Mouse (Mus musculus): ENCODE results near the gene Gm17467. TPM values are rescaled to one million over a fixed set of nuclear protein-coding genes. Genes with fewer than 3 reads are reported as not detected.
"Not testable (repeated sequence)": the region's sequence is repeated elsewhere in the genome, so short reads cannot be mapped to it uniquely, and the experiment has no call there.

Gm17467 gene
- polyA plus RNA-seq (2014; fragmentation: Nextera tagmentation; extraction: Ambion mirVana) = not detected in 2 replicates

GRCm38 (mm10) chrX:123704691-123705090 is at the start of gene Gm17467:
Gene Gm17467 (minus strand): TSS chrX:123704791.
- H3K36me3 ChIP-seq (ENCODE audit: control insufficient read depth, insufficient read depth, low read length); H3K9me3 ChIP-seq (ENCODE audit: control insufficient read depth, low read length); H3K4me2 ChIP-seq (ENCODE audit: low read depth, low read length); ATAC-seq (ENCODE audit: low read depth); H3K9ac ChIP-seq (ENCODE audit: low read depth, low read length); H3K4me1 ChIP-seq (ENCODE audit: control insufficient read depth, insufficient read depth, low read length); DNase-seq (ENCODE audit: low spot score); H3K4me3 ChIP-seq (ENCODE audit: low read depth, low read length); H3K27ac ChIP-seq (replicated peaks; ENCODE audit: low read depth, low read length); H3K27me3 ChIP-seq (replicated peaks; ENCODE audit: control insufficient read depth, insufficient read depth, low read length): not testable (repeated sequence)
- WGBS = no CpG with 5 or more reads among the region's 3 CpGs

Other genes starting within 250 kb of the Gm17467 start
- gene Cldn34c2, start 123.1 kb downstream of the Gm17467 start, polyA plus RNA-seq (2014; fragmentation: Nextera tagmentation; extraction: Ambion mirVana) = not detected in 2 replicates
- not detected in 2 replicates for gene Cldn34c3, start 88.9 kb upstream of the Gm17467 start, polyA plus RNA-seq (2014; fragmentation: Nextera tagmentation; extraction: Ambion mirVana)